Mouse (Mus musculus) kidney, embryonic 14.5 days (tissue): ENCODE results near the gene Commd1. TPM values are rescaled to one million over a fixed set of nuclear protein-coding genes. Genes with fewer than 3 reads are reported as not detected.

Experiments used
- ATAC-seq: fragments of 200-750 bp; cut with Nextera tagmentation; 2 replicates; pipeline ENCODE4 v1.8.0; 2017; ENCODE audit warnings: moderate number of reproducible peaks, mild to moderate bottlenecking, moderate TSS enrichment, moderate library complexity; ENCODE audit not compliant: low FRiP score, low TSS enrichment
- H3K27ac ChIP-seq: fragments of 300-500 bp; sonication (generic); 2 replicates; pipeline ENCODE4 v1.5.1; 2014; ENCODE audit warnings: low read depth, mild to moderate bottlenecking, low read length, moderate library complexity, mixed read lengths
- H3K27me3 ChIP-seq: fragments of 300-500 bp; sonication (generic); 2 replicates; pipeline ENCODE4 v1.6.1; 2014; ENCODE audit warnings: mild to moderate bottlenecking, low read length; ENCODE audit not compliant: control insufficient read depth, insufficient read depth
- H3K36me3 ChIP-seq: fragments of 300-500 bp; sonication (generic); 2 replicates; pipeline ENCODE4 v1.6.1; 2014; ENCODE audit warnings: low read length, mixed read lengths; ENCODE audit not compliant: control insufficient read depth, insufficient read depth
- H3K4me1 ChIP-seq: fragments of 300-500 bp; sonication (generic); 2 replicates; pipeline ENCODE4 v1.6.1; 2014; ENCODE audit warnings: low read length, mixed read lengths; ENCODE audit not compliant: control insufficient read depth, insufficient read depth
- H3K4me2 ChIP-seq: fragments of 300-500 bp; sonication (generic); replicated peaks from 2 replicates; pipeline ENCODE4 v1.6.1; 2014; ENCODE audit warnings: low read depth, mild to moderate bottlenecking, low read length
- H3K4me3 ChIP-seq: fragments of 300-500 bp; sonication (generic); 2 replicates; pipeline ENCODE4 v1.5.1; 2014; ENCODE audit warnings: mild to moderate bottlenecking, low read length
- H3K9ac ChIP-seq: fragments of 300-500 bp; sonication (generic); 2 replicates; pipeline ENCODE4 v1.6.1; 2014; ENCODE audit warnings: low read depth, mild to moderate bottlenecking, low read length, moderate library complexity
- H3K9me3 ChIP-seq: fragments of 300-500 bp; sonication (generic); 2 replicates; pipeline ENCODE4 v1.6.1; 2016; ENCODE audit warnings: low read length; ENCODE audit not compliant: control insufficient read depth
- WGBS: fragments of 180-500 bp; shearing (Covaris S2); extraction: QIAGEN DNeasy Blood & Tissue Kit; methylation state at CpG from one replicate; pipeline ENCODE4 v1.1.7; 2014; 5-methylcytosine and 5-hydroxymethylcytosine counted together
- polyA plus RNA-seq: library from polyadenylated mRNA; unstranded; fragments of >200 nt; fragmentation: Nextera tagmentation; extraction: Ambion mirVana; gene quantifications from 2 replicates; pipeline ENCODE4 v1.2.1, GENCODE M21; 2014

Gene Commd1
- polyA plus RNA-seq, 1 experiment from 2014 or later = 398 TPM

- WGBS = 92% methylated on average over 4 of the region's 4 CpGs
- Histone ChIP-seq H3K27me3 (no peaks in the 10 kb centered on the region), H3K4me1 (no peaks in the 10 kb centered on the region), H3K27ac (no peak overlapping the region), H3K9ac (no peak overlapping the region), H3K9me3 (no peaks in the 10 kb centered on the region), H3K4me3 (no peak overlapping the region), H3K4me2 (no peak overlapping the region), H3K36me3 (no peaks in the 10 kb centered on the region)
- ATAC-seq = no peak
These were observed 31.6 kb upstream of the Commd1 start for GRCm38 (mm10) chr11:23013580-23014294.

DNA sequence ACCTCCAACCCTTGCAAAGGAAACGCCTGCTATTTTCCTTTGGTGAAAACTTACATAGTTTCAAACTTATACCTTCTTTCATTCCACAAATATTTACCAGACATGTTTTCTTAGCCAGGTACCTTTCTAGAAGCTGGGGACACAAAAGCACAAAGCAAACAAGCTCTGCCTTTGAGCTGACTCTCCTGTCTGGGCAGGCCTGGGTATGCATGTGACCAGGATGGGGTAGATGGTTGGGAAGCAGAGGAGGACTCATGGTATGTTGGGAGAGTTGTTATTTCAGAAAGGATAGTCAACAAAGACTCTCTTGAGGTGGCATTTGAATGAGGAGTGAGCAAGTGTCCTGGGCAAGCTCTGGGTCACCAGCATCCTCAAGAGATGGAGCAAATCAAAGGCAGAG lies 30.9 kb upstream of the Commd1 start:
- ATAC-seq = no peak
- Histone ChIP-seq H3K27ac (no peak overlapping the region), H3K9ac (no peak overlapping the region), H3K36me3 (no peaks in the 10 kb centered on the region), H3K4me1 (no peaks in the 10 kb centered on the region), H3K4me2 (no peak overlapping the region), H3K4me3 (no peak overlapping the region), H3K9me3 (no peaks in the 10 kb centered on the region), H3K27me3 (no peaks in the 10 kb centered on the region)
- 74% methylated on average over 1 of the region's 1 CpGs for WGBS

DNA sequence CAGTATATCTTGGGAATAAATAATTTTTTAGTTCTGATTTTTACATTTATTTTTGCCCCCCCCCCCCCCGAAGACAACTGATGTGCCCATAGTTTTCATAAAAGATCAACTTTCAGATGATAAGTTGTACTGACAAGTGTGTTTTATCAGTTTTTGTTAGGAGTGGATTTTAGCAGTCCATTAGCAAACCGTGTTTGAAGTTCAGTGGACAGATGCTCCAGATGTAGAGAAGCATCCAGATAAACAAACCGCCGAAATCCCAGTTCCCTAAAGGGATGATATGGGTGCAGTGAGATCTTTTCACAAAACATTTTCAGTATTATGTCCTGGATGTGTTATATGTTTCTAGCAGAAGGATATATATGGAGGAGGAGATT lies 26.6 kb upstream of the Commd1 start:
- Histone ChIP-seq H3K36me3 (peaks cover 13% of the 10 kb centered on the region), H3K4me3 (peak overlapping the region; percentile 43), H3K9me3 (no peaks in the 10 kb centered on the region), H3K4me1 (no peaks in the 10 kb centered on the region), H3K27ac (no peak overlapping the region), H3K4me2 (peak overlapping the region; percentile 78), H3K9ac (peak overlapping the region; percentile 66; the same call in 1 of the 2 replicates), H3K27me3 (no peaks in the 10 kb centered on the region)
- no peak for ATAC-seq
- WGBS = 28% methylated on average over 4 of the region's 4 CpGs

- H3K36me3 ChIP-seq = peaks cover 18% of the 10 kb centered on the region
- peak overlapping the region; percentile 78 for H3K4me2 ChIP-seq
- no peaks in the 10 kb centered on the region for H3K9me3 ChIP-seq
- no peaks in the 10 kb centered on the region for H3K4me1 ChIP-seq
- WGBS = under 1% methylated on average over 40 of the region's 40 CpGs
- H3K27ac ChIP-seq = peak overlapping the region; percentile 76
- peak overlapping the region; percentile 66 for H3K9ac ChIP-seq
- peak; percentile 95 for ATAC-seq
- peak overlapping the region; percentile 43 for H3K4me3 ChIP-seq
- no peaks in the 10 kb centered on the region for H3K27me3 ChIP-seq
These were observed 26.1 kb upstream of the Commd1 start for GRCm38 (mm10) chr11:23008181-23008823.

DNA sequence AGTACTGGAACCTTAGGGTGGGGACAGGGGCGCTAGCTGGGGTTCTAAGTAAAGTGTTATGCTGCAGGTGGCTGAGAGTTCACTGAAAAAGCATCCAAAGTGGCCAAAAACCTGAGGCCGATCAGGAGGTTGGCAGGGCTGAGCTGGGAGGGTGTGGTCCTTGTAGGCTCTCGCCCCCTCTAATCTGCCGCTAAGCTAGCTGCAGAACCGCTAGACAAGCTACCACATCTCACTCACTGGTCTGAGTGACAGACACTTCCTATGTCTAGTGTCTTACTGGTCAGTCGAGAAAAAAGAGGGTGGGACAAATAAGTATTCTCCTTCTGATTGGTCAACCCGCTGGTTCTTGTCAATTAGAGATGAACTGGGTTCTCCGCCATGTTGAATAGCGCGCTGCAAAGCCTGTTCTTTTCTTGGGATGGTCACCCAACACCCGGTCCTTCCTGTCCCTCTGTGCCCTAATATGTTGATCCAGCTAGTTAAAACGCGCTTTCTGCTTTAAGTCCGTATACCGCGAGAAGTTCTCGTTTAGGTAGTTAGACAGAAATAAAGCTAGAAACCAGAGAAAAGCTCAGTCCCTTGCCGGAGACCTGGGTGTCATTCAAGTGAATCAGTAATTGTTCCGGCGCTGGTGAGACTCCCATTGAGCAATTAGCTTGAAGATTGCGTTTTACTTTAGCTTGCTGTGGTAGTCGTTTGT lies 25.4 kb upstream of the Commd1 start, which contains the start of gene Fam161a:
Gene Fam161a (plus strand): TSS at position 51 of the 700 bp plus-strand sequence.
- Histone ChIP-seq H3K27ac (peak within 1 kb of the TSS; percentile 76), H3K36me3 (peaks cover 24% of the 10 kb centered on the region), H3K27me3 (no peaks in the 10 kb centered on the region), H3K9ac (peak within 1 kb of the TSS; percentile 66), H3K4me1 (no peaks in the 10 kb centered on the region), H3K9me3 (no peaks in the 10 kb centered on the region), H3K4me2 (peak within 1 kb of the TSS; percentile 78), H3K4me3 (peak within 1 kb of the TSS; percentile 43)
- peak; percentile 92 for ATAC-seq
- under 1% methylated on average over 22 of the region's 22 CpGs for WGBS

- no peak overlapping the region; the same call in 1 of the 2 replicates for H3K9ac ChIP-seq
These were observed 24.9 kb upstream of the Commd1 start for GRCm38 (mm10) chr11:23007166-23007480.

GRCm38 (mm10) chr11:23005276-23005675 lies 23.1 kb upstream of the Commd1 start:
- Histone ChIP-seq H3K9ac (no peak overlapping the region), H3K4me2 (no peak overlapping the region), H3K27ac (no peak overlapping the region), H3K27me3 (no peaks in the 10 kb centered on the region), H3K4me1 (no peaks in the 10 kb centered on the region), H3K4me3 (no peak overlapping the region), H3K9me3 (no peaks in the 10 kb centered on the region), H3K36me3 (peaks cover 45% of the 10 kb centered on the region)
- WGBS = 84% methylated on average over 1 of the region's 1 CpGs
- no peak for ATAC-seq

More at GRCm38 (mm10) chr11:23007166-23007480, 24.9 kb upstream of the Commd1 start:
- no peaks in the 10 kb centered on the region for H3K27me3 ChIP-seq
- no peaks in the 10 kb centered on the region for H3K9me3 ChIP-seq
- H3K4me3 ChIP-seq = peak overlapping the region; percentile 43
- H3K27ac ChIP-seq = peak overlapping the region; percentile 14; the same call in 1 of the 2 replicates
- H3K36me3 ChIP-seq = peaks cover 29% of the 10 kb centered on the region
- H3K4me1 ChIP-seq = no peaks in the 10 kb centered on the region
- no peak; the same call in 1 of the 2 replicates for ATAC-seq
- 6% methylated on average over 6 of the region's 6 CpGs for whole genome bisulfite sequencing
- peak overlapping the region; percentile 78 for H3K4me2 ChIP-seq

GRCm38 (mm10) chr11:22998308-22998707 lies 16.1 kb upstream of the Commd1 start:
- Histone ChIP-seq H3K9me3 (no peaks in the 10 kb centered on the region), H3K9ac (no peak overlapping the region), H3K36me3 (peaks cover 87% of the 10 kb centered on the region), H3K27me3 (no peaks in the 10 kb centered on the region), H3K4me3 (no peak overlapping the region), H3K27ac (no peak overlapping the region), H3K4me1 (no peaks in the 10 kb centered on the region), H3K4me2 (no peak overlapping the region)
- no peak for ATAC-seq
- 82% methylated on average over 1 of the region's 1 CpGs for WGBS

DNA sequence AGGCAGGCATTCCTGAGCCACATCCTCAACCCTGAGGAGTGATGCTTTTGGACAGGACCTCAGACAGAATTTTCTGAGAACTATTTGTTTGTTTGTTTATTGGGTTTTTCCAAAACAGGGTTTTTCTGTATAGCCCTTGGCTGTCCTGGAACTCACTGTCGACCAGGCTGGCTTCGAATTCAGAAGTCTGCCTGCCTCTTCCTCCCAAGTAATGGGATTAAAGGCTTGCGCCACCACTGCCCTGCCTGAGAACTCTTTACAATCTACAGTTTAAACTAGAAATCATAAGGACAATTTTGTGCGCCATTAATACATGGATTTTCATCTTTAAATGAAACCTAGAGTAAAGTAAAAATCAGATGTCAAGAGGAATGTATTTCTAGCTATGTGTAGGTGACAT lies 13.3 kb upstream of the Commd1 start:
- peaks cover 9% of the 10 kb centered on the region for H3K4me1 ChIP-seq
- no peak for ATAC-seq
- no peak overlapping the region for H3K27ac ChIP-seq
- H3K9me3 ChIP-seq = no peaks in the 10 kb centered on the region
- WGBS = 95% methylated on average over 4 of the region's 4 CpGs
- peaks cover 69% of the 10 kb centered on the region for H3K36me3 ChIP-seq
- no peak overlapping the region for H3K9ac ChIP-seq
- H3K4me3 ChIP-seq = no peak overlapping the region
- H3K4me2 ChIP-seq = no peak overlapping the region
- H3K27me3 ChIP-seq = no peaks in the 10 kb centered on the region
